Mouse (Mus musculus): ENCODE data around the gene Mrpl9. TPM values are rescaled to one million over a fixed set of nuclear protein-coding genes. Genes with fewer than 3 reads are reported as not detected.

The Mrpl9 gene
- polyA plus RNA-seq (2016; fragmentation: Nextera tagmentation; extraction: Ambion mirVana) = 71.7 and 72.9 TPM in 2 replicates

DNA sequence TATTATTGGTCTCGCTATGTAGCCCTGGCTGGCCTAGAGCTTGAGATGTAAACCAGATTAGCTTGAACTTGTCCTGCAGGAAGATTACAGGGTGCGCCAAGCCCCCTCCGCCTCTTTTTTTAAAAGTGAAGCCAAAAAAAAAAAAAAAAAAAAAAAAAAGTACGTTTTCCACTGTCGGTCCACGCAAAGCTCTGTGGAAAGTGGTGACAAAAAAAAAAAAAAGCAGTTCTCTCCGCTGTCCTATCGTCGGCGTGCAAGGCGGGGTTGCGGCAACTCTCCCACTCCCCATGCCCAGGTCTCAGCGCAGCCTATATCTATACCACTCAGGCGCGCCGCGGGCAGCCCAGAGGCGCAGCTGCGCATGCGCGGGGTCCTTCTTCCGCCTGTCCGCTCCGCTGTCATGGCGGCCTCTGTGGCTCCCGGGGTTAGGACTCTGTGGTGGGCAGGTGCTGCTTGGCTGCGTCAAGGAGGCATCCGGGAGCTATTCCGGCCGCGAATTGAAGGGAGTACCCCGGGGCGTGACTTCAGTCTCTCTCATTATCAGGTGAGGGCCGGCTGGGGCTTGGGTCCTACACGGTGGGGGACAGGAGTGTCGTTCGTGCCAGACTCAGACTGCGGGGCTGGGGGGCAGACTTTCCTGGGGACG is at the start of gene Mrpl9:
TSS of gene Mrpl9 (plus strand) at position 368 of the 646 bp plus-strand sequence.
- DNase-seq (ENCODE audit: low spot score) = peak; percentile 96
- peaks cover 36% of the 10 kb centered on the region for H3K36me3 ChIP-seq
- peak within 1 kb of the TSS; percentile 98 for H3K4me3 ChIP-seq
- no peaks in the 10 kb centered on the region for H3K9me3 ChIP-seq (replicated peaks)
- H3K27me3 ChIP-seq (ENCODE audit: low read depth, poor library complexity, severe bottlenecking) = no peaks in the 10 kb centered on the region
- WGBS = under 1% methylated on average over 38 of the region's 39 CpGs
- H3K4me1 ChIP-seq = peaks cover 10% of the 10 kb centered on the region
- peak within 1 kb of the TSS; percentile 93 for H3K27ac ChIP-seq (replicated peaks)

DNA sequence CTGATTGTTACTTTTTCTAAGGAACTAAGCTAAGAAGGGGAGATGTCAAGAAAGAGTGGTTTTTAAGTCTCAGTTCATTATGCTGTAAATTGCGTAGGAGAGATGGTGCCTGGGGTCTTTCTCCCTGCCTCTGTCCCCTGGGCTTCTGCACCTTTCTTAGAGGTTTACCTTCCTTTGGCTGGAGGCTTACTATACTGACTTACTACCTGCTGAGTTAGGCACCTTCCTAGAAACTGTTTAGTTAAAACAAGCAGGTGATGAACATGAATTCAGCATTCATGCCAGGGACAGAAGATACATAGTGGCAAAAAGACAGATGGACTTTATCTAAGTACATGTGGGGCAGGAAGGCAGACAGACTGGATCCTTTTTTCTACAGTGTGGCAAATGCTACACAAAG is 46.8 kb upstream of the Mrpl9 start:
- Histone ChIP-seq H3K9me3 (replicated peaks) (no peaks in the 10 kb centered on the region), H3K4me1 (peaks cover 20% of the 10 kb centered on the region), H3K27ac (replicated peaks) (no peak overlapping the region), H3K27me3 (ENCODE audit: low read depth, poor library complexity, severe bottlenecking) (peaks cover 51% of the 10 kb centered on the region), H3K36me3 (no peaks in the 10 kb centered on the region), H3K4me3 (no peak overlapping the region)
- 76% methylated on average over 1 of the region's 1 CpGs for WGBS
- DNase-seq (ENCODE audit: low spot score) = no peak

DNA sequence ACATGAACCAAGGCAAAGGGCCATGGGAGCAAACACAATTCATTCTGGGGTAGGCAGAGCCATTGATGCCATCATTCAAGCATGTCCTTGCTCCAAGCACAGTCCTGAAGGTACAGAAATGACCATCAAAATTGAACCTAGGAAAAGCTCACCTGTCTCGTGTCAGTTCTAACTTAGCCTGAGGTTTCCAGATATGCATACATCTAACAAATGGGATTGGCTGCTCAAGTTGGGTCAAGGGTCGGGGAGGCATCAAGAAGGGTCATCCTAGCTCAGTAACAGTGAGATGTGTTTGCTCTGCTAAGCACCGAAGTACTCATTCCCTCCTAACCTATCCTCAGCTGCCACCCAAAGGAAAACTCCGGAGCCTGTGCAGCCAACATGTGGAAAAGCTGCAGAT is 46.3 kb upstream of the Mrpl9 start:
- H3K27me3 ChIP-seq (ENCODE audit: low read depth, poor library complexity, severe bottlenecking) = peaks cover 56% of the 10 kb centered on the region
- no peak overlapping the region for H3K4me3 ChIP-seq
- peaks cover 20% of the 10 kb centered on the region for H3K4me1 ChIP-seq
- H3K9me3 ChIP-seq (replicated peaks) = no peaks in the 10 kb centered on the region
- WGBS = 88% methylated on average over 4 of the region's 4 CpGs
- DNase-seq (ENCODE audit: low spot score) = no peak
- H3K27ac ChIP-seq (replicated peaks) = no peak overlapping the region
- no peaks in the 10 kb centered on the region for H3K36me3 ChIP-seq

DNA sequence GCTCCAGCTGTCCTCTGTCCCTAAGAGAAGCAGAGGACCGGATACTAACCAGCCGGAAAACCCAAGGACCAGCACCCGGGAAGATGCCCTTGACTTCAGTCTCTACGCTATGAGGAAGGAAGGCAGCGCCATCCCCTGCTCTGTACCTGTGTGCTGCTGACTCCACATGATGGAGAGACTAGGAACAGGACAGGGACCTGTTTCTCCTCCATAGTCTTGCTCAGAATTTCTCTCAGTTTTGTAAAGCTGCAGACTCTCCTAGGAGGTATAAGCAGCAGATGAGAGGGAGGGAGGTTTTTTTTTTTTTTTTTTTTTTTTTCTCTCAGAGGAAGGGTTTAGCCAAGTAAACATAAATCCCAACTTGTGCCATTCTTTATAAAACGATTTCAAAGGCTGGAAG is 44.9 kb upstream of the Mrpl9 start, which contains the start of gene Lingo4:
TSS of gene Lingo4 (plus strand) at position 301 of the 400 bp plus-strand sequence.
- WGBS = 74% methylated on average over 6 of the region's 6 CpGs
- DNase-seq (ENCODE audit: low spot score) = no peak
- H3K27me3 ChIP-seq (ENCODE audit: low read depth, poor library complexity, severe bottlenecking) = peaks cover 70% of the 10 kb centered on the region
- H3K27ac ChIP-seq (replicated peaks) = peak within 1 kb of the TSS; percentile 78
- H3K4me1 ChIP-seq = peaks cover 31% of the 10 kb centered on the region
- H3K4me3 ChIP-seq = peak within 1 kb of the TSS; percentile 56
- no peaks in the 10 kb centered on the region for H3K36me3 ChIP-seq
- no peaks in the 10 kb centered on the region for H3K9me3 ChIP-seq (replicated peaks)

DNA sequence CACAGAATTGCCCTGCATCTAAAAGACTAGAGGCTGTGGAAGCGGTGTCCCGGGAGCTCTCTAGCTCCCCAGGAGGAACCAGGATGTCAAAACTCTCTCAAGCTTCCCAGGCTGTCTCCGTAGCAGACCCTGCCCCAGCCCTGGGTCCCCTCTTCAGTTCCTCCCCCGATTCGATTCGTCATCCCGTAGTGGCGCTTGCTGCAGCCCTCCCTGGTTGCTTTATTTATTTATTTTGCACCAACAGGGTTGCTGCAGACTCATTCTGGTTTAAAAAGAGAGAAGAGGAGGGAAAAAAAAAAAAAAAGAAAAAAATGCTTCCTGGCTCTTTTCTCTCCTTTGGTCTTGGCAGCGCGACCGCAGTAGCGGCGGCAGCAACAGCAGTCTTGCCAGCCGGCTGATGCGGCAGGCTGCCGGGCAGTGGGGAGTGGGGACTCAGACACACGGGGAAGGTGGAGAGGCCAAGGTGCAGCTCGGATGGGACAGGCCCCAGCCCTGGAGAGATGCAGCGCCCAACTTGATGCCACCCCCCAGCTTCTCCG is 44.1 kb upstream of the Mrpl9 start:
- DNase-seq (ENCODE audit: low spot score) = peak; percentile 47
- Histone ChIP-seq H3K36me3 (no peaks in the 10 kb centered on the region), H3K4me1 (peaks cover 39% of the 10 kb centered on the region), H3K27ac (replicated peaks) (peak overlapping the region; percentile 78), H3K27me3 (ENCODE audit: low read depth, poor library complexity, severe bottlenecking) (peaks cover 78% of the 10 kb centered on the region), H3K9me3 (replicated peaks) (no peaks in the 10 kb centered on the region), H3K4me3 (peak overlapping the region; percentile 56)
- 2% methylated on average over 20 of the region's 20 CpGs for WGBS

DNA sequence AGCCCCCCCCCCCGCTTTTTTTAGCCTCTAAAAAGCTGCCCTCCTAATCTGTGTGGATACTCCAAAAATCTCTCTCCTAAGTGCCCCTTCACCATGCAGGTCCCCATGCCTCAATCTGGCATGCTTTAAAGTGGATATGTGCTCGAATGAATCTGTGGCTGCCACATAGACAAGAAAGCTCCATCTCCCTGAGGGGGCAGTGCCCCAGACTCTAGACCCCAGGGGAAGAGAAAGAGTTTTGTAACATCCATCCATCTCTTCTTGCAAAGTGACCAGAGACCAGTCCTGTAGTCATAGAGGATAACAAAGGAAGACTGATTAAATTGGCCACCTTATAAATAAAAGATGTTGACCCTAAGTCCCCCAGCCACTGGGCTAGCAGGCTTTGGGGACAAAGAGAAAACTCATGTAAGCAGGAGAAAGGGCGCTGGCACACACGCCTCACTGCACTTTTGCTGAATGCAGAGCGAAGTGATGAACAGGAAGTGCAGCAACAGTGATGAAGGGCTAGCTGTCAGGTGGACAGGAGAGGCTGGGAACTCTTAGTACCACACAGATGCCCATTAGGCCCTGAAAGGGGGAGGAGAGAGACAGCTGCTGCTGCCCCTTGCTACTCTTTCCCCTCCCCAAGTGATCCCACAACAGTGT is 43.3 kb upstream of the Mrpl9 start:
- DNase-seq (ENCODE audit: low spot score) = peak; percentile 56
- Histone ChIP-seq H3K4me1 (peaks cover 47% of the 10 kb centered on the region), H3K27ac (replicated peaks) (peak overlapping the region; percentile 78), H3K9me3 (replicated peaks) (no peaks in the 10 kb centered on the region), H3K4me3 (peak overlapping the region; percentile 56), H3K27me3 (ENCODE audit: low read depth, poor library complexity, severe bottlenecking) (peaks cover 83% of the 10 kb centered on the region), H3K36me3 (no peaks in the 10 kb centered on the region)
- WGBS = 19% methylated on average over 5 of the region's 5 CpGs

DNA sequence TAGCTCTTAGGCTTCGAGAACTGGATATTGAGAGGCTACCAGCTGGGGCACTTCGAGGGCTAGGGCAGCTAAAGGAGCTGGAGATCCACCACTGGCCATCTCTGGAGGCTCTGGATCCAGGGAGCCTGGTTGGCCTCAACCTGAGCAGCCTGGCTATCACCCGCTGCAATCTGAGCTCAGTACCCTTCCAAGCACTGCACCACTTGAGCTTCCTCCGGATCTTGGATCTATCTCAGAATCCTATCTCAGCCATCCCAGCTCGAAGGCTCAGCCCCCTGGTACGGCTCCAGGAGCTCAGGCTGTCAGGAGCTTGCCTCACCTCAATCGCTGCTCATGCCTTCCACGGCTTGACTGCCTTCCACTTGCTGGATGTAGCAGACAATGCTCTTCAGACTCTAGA is 40.7 kb upstream of the Mrpl9 start:
- no peak for DNase-seq (ENCODE audit: low spot score)
- H3K9me3 ChIP-seq (replicated peaks) = no peaks in the 10 kb centered on the region
- H3K27me3 ChIP-seq (ENCODE audit: low read depth, poor library complexity, severe bottlenecking) = peaks cover 72% of the 10 kb centered on the region
- no peak overlapping the region for H3K27ac ChIP-seq (replicated peaks)
- H3K36me3 ChIP-seq = no peaks in the 10 kb centered on the region
- no peak overlapping the region for H3K4me3 ChIP-seq
- WGBS = 80% methylated on average over 8 of the region's 8 CpGs
- H3K4me1 ChIP-seq = peaks cover 54% of the 10 kb centered on the region

DNA sequence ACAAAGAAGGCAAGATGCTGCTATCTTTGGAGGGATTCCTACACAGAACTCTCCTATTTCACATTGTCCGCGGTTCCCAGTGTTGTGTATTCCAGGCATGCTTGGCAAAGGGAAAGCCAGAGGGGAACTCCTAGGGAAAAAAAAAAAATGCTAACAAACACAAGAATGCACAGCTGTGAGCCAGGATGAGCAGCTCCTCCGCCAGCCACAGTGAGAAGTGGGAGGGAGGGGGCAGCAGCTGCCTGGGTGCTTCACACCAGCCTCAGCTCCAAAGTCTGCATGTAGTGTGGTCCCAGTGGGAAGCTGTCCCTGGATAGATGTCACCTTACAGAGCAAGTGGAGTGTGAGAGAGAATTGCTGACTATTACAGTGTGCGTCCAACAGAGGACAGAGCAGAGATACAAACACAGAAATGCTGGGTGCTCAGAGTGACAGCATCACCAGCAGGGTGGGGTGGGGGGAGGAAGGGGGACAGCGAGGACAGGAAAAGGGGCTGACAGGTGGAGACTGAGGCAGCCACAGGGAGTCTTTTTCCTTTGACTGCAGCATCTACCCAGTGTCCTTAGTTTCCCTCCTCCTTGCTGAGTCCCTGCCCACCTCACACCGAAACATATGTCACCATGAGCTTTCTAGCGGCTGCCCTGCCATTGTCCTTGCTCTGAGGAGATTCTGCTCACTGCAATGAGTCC is 38.6 kb upstream of the Mrpl9 start:
- Histone ChIP-seq H3K27me3 (ENCODE audit: low read depth, poor library complexity, severe bottlenecking) (peaks cover 51% of the 10 kb centered on the region), H3K9me3 (replicated peaks) (no peaks in the 10 kb centered on the region), H3K36me3 (no peaks in the 10 kb centered on the region), H3K27ac (replicated peaks) (no peak overlapping the region; the same call in 1 of the 2 replicates), H3K4me1 (peaks cover 44% of the 10 kb centered on the region), H3K4me3 (no peak overlapping the region)
- 22% methylated on average over 7 of the region's 7 CpGs for WGBS
- no peak for DNase-seq (ENCODE audit: low spot score)

DNA sequence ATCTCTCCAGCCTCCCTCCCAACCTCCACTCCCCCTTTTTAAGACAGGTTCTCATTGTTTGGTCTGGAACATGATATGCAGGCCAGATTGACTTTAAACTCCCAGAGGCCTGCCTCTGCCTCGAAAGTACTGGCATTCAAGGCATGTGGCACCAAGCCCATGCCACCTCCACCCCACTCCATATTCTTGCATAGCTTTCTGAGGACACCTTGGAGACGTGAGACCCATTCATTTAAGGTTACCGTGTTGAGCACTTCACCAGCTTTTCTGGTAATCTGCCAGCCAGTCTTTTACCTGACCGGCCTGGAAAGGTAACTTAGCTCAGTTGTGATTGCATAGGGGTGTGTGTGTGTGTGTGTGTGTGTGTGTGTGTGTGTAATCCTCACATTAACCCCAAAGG is 37.6 kb upstream of the Mrpl9 start:
- DNase-seq (ENCODE audit: low spot score) = no peak
- Histone ChIP-seq H3K36me3 (no peaks in the 10 kb centered on the region; the same call in 1 of the 2 replicates), H3K9me3 (replicated peaks) (no peaks in the 10 kb centered on the region), H3K27me3 (ENCODE audit: low read depth, poor library complexity, severe bottlenecking) (peaks cover 41% of the 10 kb centered on the region), H3K4me3 (no peak overlapping the region), H3K27ac (replicated peaks) (no peak overlapping the region), H3K4me1 (peaks cover 34% of the 10 kb centered on the region)
- WGBS = 80% methylated on average over 4 of the region's 4 CpGs

DNA sequence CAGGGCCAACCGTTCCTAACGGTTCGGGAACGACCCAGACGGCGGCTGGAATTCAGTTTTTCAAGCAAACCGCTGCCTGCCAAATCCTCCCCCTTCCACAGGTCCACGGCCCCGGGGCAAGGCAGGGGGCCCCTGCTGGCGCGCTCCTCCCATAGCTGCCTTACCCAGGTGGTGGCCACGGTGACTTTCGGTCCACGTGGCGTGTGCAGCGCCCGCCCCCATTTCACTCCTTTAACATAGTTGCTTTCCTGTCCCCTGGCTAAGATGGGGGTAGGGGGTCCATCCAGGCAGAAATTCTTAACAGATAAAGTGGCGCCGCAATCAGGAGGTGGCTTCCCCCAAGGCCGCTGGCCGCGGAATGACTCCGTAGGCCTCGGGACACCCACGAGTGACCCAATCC is 30.6 kb upstream of the Mrpl9 start:
- Histone ChIP-seq H3K36me3 (peaks cover 2% of the 10 kb centered on the region; the same call in 1 of the 2 replicates), H3K4me3 (peak overlapping the region; percentile 67), H3K27ac (replicated peaks) (peak overlapping the region; percentile 89), H3K9me3 (replicated peaks) (no peaks in the 10 kb centered on the region), H3K27me3 (ENCODE audit: low read depth, poor library complexity, severe bottlenecking) (no peaks in the 10 kb centered on the region), H3K4me1 (peaks cover 21% of the 10 kb centered on the region)
- 10% methylated on average over 25 of the region's 25 CpGs for WGBS
- no peak for DNase-seq (ENCODE audit: low spot score)

DNA sequence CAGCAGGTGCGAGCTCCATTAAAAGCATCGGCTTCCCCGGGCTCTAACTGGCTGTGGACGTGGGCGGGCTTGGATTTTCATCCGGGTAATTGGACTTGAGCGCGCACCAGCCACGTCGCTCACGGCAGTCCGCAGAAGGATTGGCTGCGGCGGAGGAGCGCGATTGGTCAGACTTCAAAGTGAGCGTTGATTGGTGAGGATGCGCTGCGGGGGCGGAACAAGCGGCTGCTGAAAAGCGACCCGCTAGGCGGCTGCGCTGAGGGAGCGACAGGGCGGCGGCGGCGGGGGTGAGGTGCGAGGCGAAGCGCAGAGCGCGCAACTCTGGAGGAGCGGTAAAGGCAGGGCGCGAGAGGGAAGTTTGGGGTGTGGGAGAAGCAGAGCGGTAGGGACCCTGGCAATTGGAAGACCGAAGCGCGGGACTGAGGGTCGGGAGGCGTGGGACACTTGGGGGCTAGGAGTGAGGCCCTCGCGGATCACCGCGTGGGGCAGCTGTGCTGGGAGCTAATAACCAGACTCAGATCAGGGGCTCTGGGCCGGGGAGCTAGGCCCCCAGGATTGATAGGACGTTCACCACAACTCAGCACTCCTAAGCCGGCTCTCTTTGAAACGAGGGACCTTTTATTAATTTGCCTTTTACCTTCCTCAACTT is 30.0 kb upstream of the Mrpl9 start, which contains the start of gene Tdrkh:
TSS of gene Tdrkh (plus strand) at position 243 of the 649 bp plus-strand sequence.
- Histone ChIP-seq H3K4me1 (peaks cover 21% of the 10 kb centered on the region), H3K27ac (replicated peaks) (peak within 1 kb of the TSS; percentile 89), H3K27me3 (ENCODE audit: low read depth, poor library complexity, severe bottlenecking) (no peaks in the 10 kb centered on the region), H3K36me3 (peaks cover 2% of the 10 kb centered on the region; the same call in 1 of the 2 replicates), H3K9me3 (replicated peaks) (no peaks in the 10 kb centered on the region), H3K4me3 (peak within 1 kb of the TSS; percentile 67)
- peak; percentile 97 for DNase-seq (ENCODE audit: low spot score)
- WGBS = 10% methylated on average over 52 of the region's 52 CpGs

DNA sequence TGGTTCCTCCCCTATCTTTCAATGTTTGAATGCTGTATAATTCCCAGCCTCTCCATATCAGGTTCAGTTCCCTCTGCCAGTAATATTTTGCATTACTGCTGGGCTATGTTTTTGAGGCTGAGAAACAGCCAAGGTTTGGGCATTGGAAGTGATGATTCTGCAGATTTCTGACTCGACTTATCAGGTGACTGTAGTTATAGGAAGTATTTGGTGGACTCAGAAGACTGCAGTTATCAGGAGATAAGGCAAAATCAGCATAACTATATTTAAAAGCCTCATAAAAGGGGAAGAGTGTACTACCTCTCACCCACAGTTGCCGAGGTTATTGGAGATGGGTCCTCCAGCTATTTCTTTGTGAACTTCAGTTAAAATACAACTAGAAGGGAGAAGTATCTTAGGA is 12.1 kb upstream of the Mrpl9 start:
- Histone ChIP-seq H3K4me3 (no peak overlapping the region), H3K36me3 (peaks cover 32% of the 10 kb centered on the region), H3K27ac (replicated peaks) (no peak overlapping the region), H3K4me1 (no peaks in the 10 kb centered on the region), H3K9me3 (replicated peaks) (no peaks in the 10 kb centered on the region), H3K27me3 (ENCODE audit: low read depth, poor library complexity, severe bottlenecking) (no peaks in the 10 kb centered on the region)
- WGBS = 84% methylated on average over 2 of the region's 2 CpGs
- no peak for DNase-seq (ENCODE audit: low spot score)

Measured in midbrain, embryonic 10.5 days (tissue).